Mouse (Mus musculus) testis, adult 2 months (tissue): Measurements from ENCODE around the gene Il1rap.

ENCODE experiments used
- CTCF ChIP-seq: fragments of 200-500 bp; IDR thresholded peaks from 2 replicates; pipeline ENCODE4 v1.5.1; 2012; ENCODE audit warnings: low read depth, mild to moderate bottlenecking, inconsistent platforms, low read length, moderate library complexity; ENCODE audit not compliant: control insufficient read depth, insufficient read depth, insufficient replicate concordance
- POLR2A ChIP-seq: fragments of 200-500 bp; IDR thresholded peaks from 2 replicates; pipeline ENCODE4 v1.6.1; 2012; ENCODE audit warnings: low read depth, mild to moderate bottlenecking, inconsistent platforms, low read length, moderate library complexity; ENCODE audit not compliant: control insufficient read depth

GRCm38 (mm10) chr16:26623141-26623540, 41.6 kb downstream of the Il1rap start:
- TF ChIP-seq CTCF (no peak), POLR2A (no peak)
